In the genomic region with DNA sequence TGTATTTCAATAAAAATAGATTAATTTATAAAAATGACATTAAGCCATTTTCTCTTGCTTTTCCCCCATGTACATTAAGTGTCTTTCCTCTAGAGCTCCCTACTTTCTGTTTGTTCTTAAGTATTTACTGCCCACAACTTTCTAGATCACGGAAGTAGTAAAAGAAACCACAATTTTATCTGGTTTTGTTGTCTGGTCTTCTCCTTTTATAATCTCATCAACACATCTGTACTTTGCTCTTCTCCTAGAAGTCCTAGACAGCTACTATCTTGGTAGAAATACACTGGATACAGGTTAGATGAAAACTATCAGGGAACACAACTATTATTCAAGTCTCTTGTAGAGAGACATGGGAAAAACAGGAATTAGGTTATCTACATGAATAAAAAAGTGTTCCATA, we compare ENCODE assay signal across 24 mouse cellular contexts.
DNase-seq lines count a peak whose midpoint lies in the region; ATAC-seq and TF ChIP-seq lines count a peak whose summit lies in the region.
"Had no signal": no experiment of that assay in that cellular context is flagged by ENCODE, and none has a peak within 500 bp of the region (broad histone marks: within the 10 kb centered on the region; RNA-seq: fewer than 3 reads in every experiment).

No protein-coding gene starts in this region.

- H3K27ac ChIP-seq in MEL (ENCODE audit: control insufficient read depth, low read depth, low read length): peak overlapping the region; percentile 45; the same call in 1 of the 2 replicates
- H3K27ac ChIP-seq in hindbrain, embryonic 11.5 days (ENCODE audit: low read depth, low read length): no peak overlapping the region

- H3K4me3 ChIP-seq in MEL (ENCODE audit: control insufficient read depth in 1 of 2, insufficient read depth in 1 of 2, low read depth in 2 of 2, low read length in 2 of 2): no peak overlapping the region
- H3K4me3 ChIP-seq in hindbrain, embryonic 11.5 days (ENCODE audit: low read depth, low read length): no peak overlapping the region

- no peaks in the 10 kb centered on the region for H3K79me2 ChIP-seq in MEL (ENCODE audit: control insufficient read depth, insufficient read depth, low read length, poor library complexity)

- TF ChIP-seq CTCF in MEL (IDR thresholded peaks at IDR 0.05 in 2 of 3, conservative IDR thresholded peaks at IDR 0.05 in 1 of 3; ENCODE audit: control insufficient read depth in 1 of 3, insufficient read depth in 1 of 3, low read depth in 2 of 3, low read length in 3 of 3, poor library complexity in 1 of 3, severe bottlenecking in 1 of 3): no peak

- TF ChIP-seq RAD21 in MEL (IDR thresholded peaks at IDR 0.05; ENCODE audit: low read depth, low read length): no peak; the same call in 1 of the 2 replicates

- H3K9ac ChIP-seq in MEL (ENCODE audit: control insufficient read depth, low read depth, low read length, poor library complexity, severe bottlenecking): no peak overlapping the region
- H3K9ac ChIP-seq in hindbrain, embryonic 11.5 days (ENCODE audit: low read depth, low read length): no peak overlapping the region

- H3K4me1 ChIP-seq in MEL (ENCODE audit: control insufficient read depth in 1 of 2, insufficient read depth in 2 of 2, low read length in 2 of 2): peaks cover 0 to 7% of the 10 kb centered on the region in 2 experiments; a peak in 2 of 4 replicates
- no peaks in the 10 kb centered on the region for H3K4me1 ChIP-seq in hindbrain, embryonic 11.5 days (replicated peaks; ENCODE audit: control insufficient read depth, insufficient read depth, low read length)

- no peak overlapping the region for H3K4me2 ChIP-seq in hindbrain, embryonic 11.5 days (replicated peaks; ENCODE audit: low read depth, low read length)

- H3K36me3 ChIP-seq in MEL (ENCODE audit: control insufficient read depth in 1 of 2, insufficient read depth in 2 of 2, low read length in 2 of 2): peaks cover 0 to 10% of the 10 kb centered on the region in 2 experiments; a peak in 2 of 4 replicates
- H3K36me3 ChIP-seq in hindbrain, embryonic 11.5 days (ENCODE audit: control insufficient read depth, insufficient read depth, low read length): no peaks in the 10 kb centered on the region
- H3K36me3 ChIP-seq: G1E had no signal

- H3K9me3 ChIP-seq in MEL (replicated peaks; ENCODE audit: insufficient read depth, low read length): no peaks in the 10 kb centered on the region
- no peaks in the 10 kb centered on the region for H3K9me3 ChIP-seq in hindbrain, embryonic 11.5 days (ENCODE audit: control insufficient read depth, low read length)
- H3K9me3 ChIP-seq: G1E had no signal

- peak; percentile 91 to 95 for TF ChIP-seq EP300 in MEL (IDR thresholded peaks at IDR 0.05; ENCODE audit: low read depth in 1 of 2, low read length in 2 of 2)

- WGBS in hindbrain, embryonic 11.5 days: 88% methylated on average over 1 of the region's 1 CpGs

- no peak for ATAC-seq in hindbrain, embryonic 11.5 days (ENCODE audit: low FRiP score)
- no peak for ATAC-seq in erythroblast, adult 5-6 weeks (replicated peaks; ENCODE audit: low FRiP score, poor library complexity, severe bottlenecking)
- ATAC-seq: activated CD4-positive, CD25-positive, alpha-beta regulatory T cell, adult 4 months; CD4-positive, CD25-positive, alpha-beta regulatory T cell, adult 4 months; Patski had no signal

- TF ChIP-seq POLR2A in MEL (IDR thresholded peaks at IDR 0.05; ENCODE audit: control insufficient read depth in 1 of 2, insufficient read depth in 1 of 2, low read depth in 1 of 2, low read length in 2 of 2, poor library complexity in 1 of 2): no peak

- DNase-seq in 416B (ENCODE audit: low read depth): peak; percentile 34
- no peak for DNase-seq in MEL (ENCODE audit: low read depth, low spot score)
- DNase-seq in MEL-GATA-1-ER (ENCODE audit: extremely low read depth, low read depth): peak; percentile 25
- no peak for DNase-seq in lung, postnatal 4 days
- DNase-seq in hindbrain, embryonic 11.5 days (ENCODE audit: low spot score): no peak
- DNase-seq: adrenal gland, adult 2 months; adrenal gland, adult 8-10 months; adrenal gland, postnatal 10 days; adrenal gland, postnatal 14 days; adrenal gland, postnatal 25 days; adrenal gland, postnatal 36 days; B cell, adult 2 months; cerebellum, adult 11 months; cerebellum, adult 11-12 months; cerebellum, adult 18-20 months; cerebellum, adult 2 months; cerebellum, adult 8-10 months; cerebellum, adult 9-10 months had no signal

- H3K27me3 ChIP-seq in MEL (ENCODE audit: control insufficient read depth in 1 of 2, insufficient read depth in 2 of 2, low read length in 2 of 2): no peaks in the 10 kb centered on the region
- no peaks in the 10 kb centered on the region for H3K27me3 ChIP-seq in hindbrain, embryonic 11.5 days (ENCODE audit: control insufficient read depth, insufficient read depth, low read length)
- H3K27me3 ChIP-seq: CH12.LX, Patski had no signal

TF ChIP-seq in MEL, 35 proteins besides CTCF, POLR2A, EP300 and RAD21:
- TF ChIP-seq MAFK (IDR thresholded peaks at IDR 0.05; ENCODE audit: borderline replicate concordance, low read depth, low read length) (0 out of 2 replicates have a peak, but pooled peaks have one; percentile 22), USF1 (IDR thresholded peaks at IDR 0.05; ENCODE audit: low read depth, low read length) (no peak), ETS1 (IDR thresholded peaks at IDR 0.05; ENCODE audit: low read depth, low read length) (peak; percentile 64; the same call in 1 of the 2 replicates), SIN3A (IDR thresholded peaks at IDR 0.05; ENCODE audit: low read length) (no peak; the same call in 1 of the 2 replicates), UBTF (IDR thresholded peaks at IDR 0.05; ENCODE audit: borderline replicate concordance, insufficient read depth, low read depth, low read length) (no peak), RCOR1 (IDR thresholded peaks at IDR 0.05; ENCODE audit: low read depth, low read length) (peak; percentile 58; the same call in 1 of the 2 replicates), ZNF384 (IDR thresholded peaks at IDR 0.05; ENCODE audit: low read depth, low read length) (0 out of 2 replicates have a peak, but pooled peaks have one; percentile 8), MYB (IDR thresholded peaks at IDR 0.05; ENCODE audit: low read depth, low read length) (no peak), E2F4 (IDR thresholded peaks at IDR 0.05; ENCODE audit: borderline replicate concordance, low read depth, low read length) (no peak), CHD1 (IDR thresholded peaks at IDR 0.05; ENCODE audit: low read depth, low read length) (no peak), TAL1 (IDR thresholded peaks at IDR 0.05; ENCODE audit: low read length) (peak; percentile 51), CHD2 (IDR thresholded peaks at IDR 0.05; ENCODE audit: low read length) (no peak), GABPA (IDR thresholded peaks at IDR 0.05; ENCODE audit: low read depth, low read length) (no peak), SMC3 (IDR thresholded peaks at IDR 0.05; ENCODE audit: low read depth, low read length) (no peak), TBP (IDR thresholded peaks at IDR 0.05; ENCODE audit: low read depth, low read length) (no peak), MEF2A (IDR thresholded peaks at IDR 0.05; ENCODE audit: extremely low read depth, insufficient replicate concordance, low read depth, low read length, poor library complexity, severe bottlenecking) (no peak), USF2 (IDR thresholded peaks at IDR 0.05; ENCODE audit: borderline replicate concordance in 1 of 2, insufficient read depth in 1 of 2, low read depth in 1 of 2, low read length in 2 of 2) (no peak), ZMIZ1 (IDR thresholded peaks at IDR 0.05; ENCODE audit: low read depth, low read length) (no peak), TCF12 (IDR thresholded peaks at IDR 0.05; ENCODE audit: low read depth, low read length) (peak; percentile 92), MAX (IDR thresholded peaks at IDR 0.05; ENCODE audit: low read length) (no peak), BHLHE40 (IDR thresholded peaks at IDR 0.05; ENCODE audit: borderline replicate concordance, low read depth, low read length) (no peak), KAT2A (conservative IDR thresholded peaks at IDR 0.05; ENCODE audit: low read depth, low read length) (no peak), NELFE (IDR thresholded peaks at IDR 0.05; ENCODE audit: low read depth, low read length) (no peak), MAZ (IDR thresholded peaks at IDR 0.05; ENCODE audit: low read depth, low read length) (no peak), ZKSCAN1 (IDR thresholded peaks at IDR 0.05; ENCODE audit: low read depth, low read length) (no peak), POLR2AphosphoS2 (IDR thresholded peaks at IDR 0.05; ENCODE audit: low read length) (no peak), ZC3H11A (IDR thresholded peaks at IDR 0.05; ENCODE audit: low read depth, low read length) (no peak), NRF1 (IDR thresholded peaks at IDR 0.05; ENCODE audit: insufficient read depth, low read depth, low read length, poor library complexity, severe bottlenecking) (no peak), MYC (IDR thresholded peaks at IDR 0.05; ENCODE audit: low read depth, low read length) (no peak; the same call in 1 of the 2 replicates), JUND (IDR thresholded peaks at IDR 0.05; ENCODE audit: low read depth, low read length) (no peak), POLR2AphosphoS5 (IDR thresholded peaks at IDR 0.05; ENCODE audit: borderline replicate concordance, low read depth, low read length) (no peak), MXI1 (IDR thresholded peaks at IDR 0.05; ENCODE audit: low read depth, low read length) (no peak), HCFC1 (IDR thresholded peaks at IDR 0.05; ENCODE audit: low read depth, low read length) (no peak), ELF1 (IDR thresholded peaks at IDR 0.05; ENCODE audit: low read depth, low read length) (peak; percentile 51; the same call in 1 of the 2 replicates), GATA1 (IDR thresholded peaks at IDR 0.05; ENCODE audit: low read depth, low read length) (peak; percentile 93)

Comparison
In these comparisons a context has a peak if more than half of its experiments do, and no peak if none do; other contexts are left out.
1. DNase-seq: peak in 416B (single experiment) and MEL-GATA-1-ER (single experiment); none in MEL (single experiment), lung, postnatal 4 days (0 of 2) and hindbrain, embryonic 11.5 days (single experiment).